8 mouse cellular contexts compared by ENCODE assay signal in genomic region chr7:123123665-123124298, GRCm38 (mm10). TPM values are rescaled to one million over a fixed set of nuclear protein-coding genes. Genes with fewer than 3 reads are reported as not detected.
DNase-seq lines count a peak whose midpoint lies in the region; ATAC-seq and TF ChIP-seq lines count a peak whose summit lies in the region.

Tnrc6a (plus strand) TSS chr7:123123885.

- in situ Hi-C loops in Patski (cut with MboI; ENCODE audit: low pct_unique_long_range_greater_than_20kb): no loop called here

- H3K27ac ChIP-seq in hindbrain, embryonic 14.5 days: peak within 1 kb of the TSS; percentile 98

- H3K4me3 ChIP-seq in hindbrain, embryonic 14.5 days (replicated peaks; ENCODE audit: low read length): peak within 1 kb of the TSS; percentile 99

- peak within 1 kb of the TSS; percentile 98 for H3K9ac ChIP-seq in hindbrain, embryonic 14.5 days

- ATAC-seq in Patski: peak; percentile 95
- ATAC-seq in hindbrain, embryonic 14.5 days (ENCODE audit: low FRiP score): peak; percentile 96

- peaks cover 22% of the 10 kb centered on the region for H3K4me1 ChIP-seq in hindbrain, embryonic 14.5 days (replicated peaks; ENCODE audit: control insufficient read depth, insufficient read depth, low read length)

- H3K4me2 ChIP-seq in hindbrain, embryonic 14.5 days (replicated peaks): peak within 1 kb of the TSS; percentile 72

- peak; percentile 65 for DNase-seq in Patski (ENCODE audit: low read depth, low spot score)
- peak; percentile 93 to 94 for DNase-seq in cerebellum, postnatal 14 days
- DNase-seq in frontal cortex, postnatal 25 days (ENCODE audit: low spot score in 2 of 2): peak; percentile 86 to 89
- peak; percentile 90 for DNase-seq in hindbrain, embryonic 14.5 days (ENCODE audit: low spot score)
- peak; percentile 94 for DNase-seq in layer of hippocampus, postnatal 36 days
- DNase-seq in lung, postnatal 36 days: peak; percentile 94
- peak; percentile 96 for DNase-seq in retina, postnatal 1 day
- DNase-seq in urinary bladder, adult 18-20 months (ENCODE audit: low spot score in 2 of 2): peak; percentile 92 to 97

- TF ChIP-seq CTCF in Patski (IDR thresholded peaks at IDR 0.05): no peak

- no peaks in the 10 kb centered on the region for H3K27me3 ChIP-seq in Patski
- no peaks in the 10 kb centered on the region for H3K27me3 ChIP-seq in hindbrain, embryonic 14.5 days (ENCODE audit: control insufficient read depth, insufficient read depth, low read length)

- WGBS in hindbrain, embryonic 14.5 days: 0% methylated on average over 45 of the region's 55 CpGs

- POLR2A ChIA-PET in Patski (lab: Charles Lee): interaction anchor here (0.5 to 1.2 kb wide), 3 partner anchors 14 to 50 kb away, joined by 4 to 9 read pairs (median 5); no protein-coding TSS in a partner anchor

- H3K9me3 ChIP-seq in hindbrain, embryonic 14.5 days (ENCODE audit: control insufficient read depth, low read length): no peaks in the 10 kb centered on the region

- peaks cover 6% of the 10 kb centered on the region for H3K36me3 ChIP-seq in hindbrain, embryonic 14.5 days (replicated peaks; ENCODE audit: control insufficient read depth, insufficient read depth)

- CTCF ChIA-PET in Patski (lab: Charles Lee): interaction anchor here (1.6 kb wide), 1 partner anchor 9 kb away, joined by 5 read pairs; no protein-coding TSS in a partner anchor

RNA-seq across cellular contexts. Expression of gene Tnrc6a, which starts in this region (rescaled TPM):
- 34.1 TPM for polyA plus RNA-seq in Patski (2021)
- 37.3 and 52.0 TPM in 2 replicates for polyA plus RNA-seq in hindbrain, embryonic 14.5 days (2014; fragmentation: Nextera tagmentation; extraction: Ambion mirVana)
- 10 to 100 TPM; 44.6 to 49.9 TPM for total RNA-seq in layer of hippocampus, postnatal 36 days (2021)

Comparison
In these comparisons a context has a peak if more than half of its experiments do, and no peak if none do; other contexts are left out.
1. Peak in every context shown above with its lines: DNase-seq, ATAC-seq, H3K4me3 ChIP-seq and H3K27ac ChIP-seq.